Comparison of ENCODE assay signal across 13 mouse cellular contexts in genomic region chr1:158748356-158749096, GRCm38 (mm10).
A peak's percentile ranks its signal among the peaks of the same experiment; 100 is the strongest.
DNase-seq lines count a peak whose midpoint lies in the region; ATAC-seq and TF ChIP-seq lines count a peak whose summit lies in the region.
"Had no signal": no experiment of that assay in that cellular context is flagged by ENCODE, and none has a peak within 500 bp of the region (broad histone marks: within the 10 kb centered on the region; RNA-seq: fewer than 3 reads in every experiment).

No protein-coding gene starts in this region.

- H3K36me3 ChIP-seq in kidney, embryonic 15.5 days, result no peaks in the 10 kb centered on the region
- no peaks in the 10 kb centered on the region for H3K36me3 ChIP-seq in lung, postnatal 0 days (ENCODE audit: insufficient read depth, low read length)

- no peaks in the 10 kb centered on the region for H3K4me1 ChIP-seq in kidney, embryonic 15.5 days
- no peaks in the 10 kb centered on the region for H3K4me1 ChIP-seq in lung, postnatal 0 days (ENCODE audit: insufficient read depth, low read depth, low read length)

- no peak overlapping the region for H3K4me3 ChIP-seq in kidney, embryonic 15.5 days (replicated peaks)
- H3K4me3 ChIP-seq in lung, postnatal 0 days (ENCODE audit: low read depth, low read length), result no peak overlapping the region
- H3K4me3 ChIP-seq: erythroblast, embryonic 14.5 days had no signal

- H3K4me2 ChIP-seq in kidney, embryonic 15.5 days, result no peak overlapping the region
- no peak overlapping the region for H3K4me2 ChIP-seq in lung, postnatal 0 days (replicated peaks; ENCODE audit: low read depth, low read length)

- no peak overlapping the region for H3K27ac ChIP-seq in kidney, embryonic 15.5 days
- no peak overlapping the region for H3K27ac ChIP-seq in lung, postnatal 0 days (ENCODE audit: low read length)

- WGBS in kidney, embryonic 15.5 days, result 55% methylated on average over 10 of the region's 10 CpGs
- WGBS in lung, postnatal 0 days, result 55% methylated on average over 10 of the region's 10 CpGs

- no peak for DNase-seq in kidney, adult 9 months
- peak; percentile 19 for DNase-seq in lung, postnatal 0 days (ENCODE audit: low spot score)
- no peak for DNase-seq in lung, adult 18-20 months
- peak; percentile 73 for DNase-seq in cerebellum, adult 9-10 months
- peak; percentile 18 for DNase-seq in skeletal muscle tissue, adult 2 months (ENCODE audit: low read depth, low spot score)
- DNase-seq in yolk sac, embryonic 10.5 days (ENCODE audit: low spot score), result no peak
- DNase-seq in thymus, postnatal 25 days, result no peak
- DNase-seq: adrenal gland, postnatal 14 days; kidney, adult 8-10 months; liver, postnatal 0 days; thymus, postnatal 14 days had no signal

- H3K9ac ChIP-seq in kidney, embryonic 15.5 days, result no peak overlapping the region
- no peak overlapping the region for H3K9ac ChIP-seq in lung, postnatal 0 days (replicated peaks; ENCODE audit: low read depth)
- H3K9ac ChIP-seq: liver, postnatal 0 days had no signal

- no peak for TF ChIP-seq CTCF in lung, postnatal 0 days (IDR thresholded peaks at IDR 0.05)

- peak; percentile 66 for ATAC-seq in kidney, embryonic 15.5 days (replicated peaks; ENCODE audit: low FRiP score)
- ATAC-seq in lung, postnatal 0 days, result peak; percentile 57
- ATAC-seq: liver, postnatal 0 days had no signal

- no peaks in the 10 kb centered on the region for H3K9me3 ChIP-seq in kidney, embryonic 15.5 days (replicated peaks)
- H3K9me3 ChIP-seq in lung, postnatal 0 days (ENCODE audit: low read length), result no peaks in the 10 kb centered on the region

- no peak for TF ChIP-seq EP300 in lung, postnatal 0 days (IDR thresholded peaks at IDR 0.05)

- no peaks in the 10 kb centered on the region for H3K27me3 ChIP-seq in kidney, embryonic 15.5 days
- no peaks in the 10 kb centered on the region for H3K27me3 ChIP-seq in lung, postnatal 0 days (replicated peaks; ENCODE audit: insufficient read depth, low read length)

Comparison
In these comparisons a context has a peak if more than half of its experiments do, and no peak if none do; other contexts are left out.
1. DNase-seq: peak in lung, postnatal 0 days (single experiment), cerebellum, adult 9-10 months (single experiment) and skeletal muscle tissue, adult 2 months (single experiment); none in kidney, adult 9 months (single experiment), lung, adult 18-20 months (0 of 2), yolk sac, embryonic 10.5 days (single experiment) and thymus, postnatal 25 days (single experiment).